Mouse (Mus musculus) hindbrain, embryonic 14.5 days (tissue): Measurements from ENCODE around the gene Hps1. TPM values are rescaled to one million over a fixed set of nuclear protein-coding genes. Genes with fewer than 3 reads are reported as not detected.
"Not testable (repeated sequence)": the region's sequence is repeated elsewhere in the genome, so short reads cannot be mapped to it uniquely, and the experiment has no call there.

Experiments
- ATAC-seq: fragments of 200-750 bp; cut with Nextera tagmentation; 2 replicates; pipeline ENCODE4 v1.8.0; 2017; ENCODE audit warnings: moderate number of reproducible peaks, mild to moderate bottlenecking, moderate TSS enrichment, moderate library complexity; ENCODE audit not compliant: low FRiP score
- DNase-seq: peaks from one replicate; pipeline ENCODE4 v3.0.0-alpha.2; 2015; ENCODE audit warnings: low spot score
- H3K27ac ChIP-seq: fragments of 300-500 bp; sonication (generic); 2 replicates; pipeline ENCODE4 v1.5.1; 2014; ENCODE audit warnings: mild to moderate bottlenecking, moderate library complexity
- H3K27me3 ChIP-seq: fragments of 300-500 bp; sonication (generic); 2 replicates; pipeline ENCODE4 v1.6.1; 2014; ENCODE audit warnings: mild to moderate bottlenecking, low read length, mixed read lengths; ENCODE audit not compliant: control insufficient read depth, insufficient read depth
- H3K36me3 ChIP-seq: fragments of 300-500 bp; sonication (generic); replicated peaks from 2 replicates; pipeline ENCODE4 v1.6.1; 2014; ENCODE audit not compliant: control insufficient read depth, insufficient read depth
- H3K4me1 ChIP-seq: fragments of 300-500 bp; sonication (generic); replicated peaks from 2 replicates; pipeline ENCODE4 v1.6.1; 2014; ENCODE audit warnings: antibody characterized with exemption, low read length, mixed read lengths; ENCODE audit not compliant: control insufficient read depth, insufficient read depth
- H3K4me2 ChIP-seq: fragments of 300-500 bp; sonication (generic); replicated peaks from 2 replicates; pipeline ENCODE4 v1.6.1; 2014; ENCODE audit warnings: mild to moderate bottlenecking, moderate library complexity
- H3K4me3 ChIP-seq: fragments of 300-500 bp; sonication (generic); replicated peaks from 2 replicates; pipeline ENCODE4 v1.5.1; 2014; ENCODE audit warnings: mild to moderate bottlenecking, low read length
- H3K9ac ChIP-seq: fragments of 300-500 bp; sonication (generic); 2 replicates; pipeline ENCODE4 v1.6.1; 2014
- H3K9me3 ChIP-seq: fragments of 300-500 bp; sonication (generic); 2 replicates; pipeline ENCODE4 v1.6.1; 2016; ENCODE audit warnings: low read length; ENCODE audit not compliant: control insufficient read depth
- WGBS: fragments of 180-500 bp; shearing (Covaris S2); extraction: QIAGEN DNeasy Blood & Tissue Kit; methylation state at CpG from one replicate; pipeline ENCODE4 v1.1.7; 2014; 5-methylcytosine and 5-hydroxymethylcytosine counted together
- polyA plus RNA-seq: library from polyadenylated mRNA; unstranded; fragments of >200 nt; fragmentation: Nextera tagmentation; extraction: Ambion mirVana; gene quantifications from 2 replicates; pipeline ENCODE4 v1.2.1, GENCODE M21; 2014

Gene Hps1
- polyA plus RNA-seq, 1 experiment from 2014 or later, result 10.0 TPM

- H3K4me2 ChIP-seq, result peak overlapping the region; percentile 81
- no peaks in the 10 kb centered on the region; the same call in 1 of the 2 replicates for H3K4me1 ChIP-seq
- H3K9me3 ChIP-seq, result no peaks in the 10 kb centered on the region
- H3K36me3 ChIP-seq, result no peaks in the 10 kb centered on the region
- H3K27ac ChIP-seq, result no peak overlapping the region
- ATAC-seq (peak; percentile 89), DNase-seq (peak; percentile 99)
- peak overlapping the region; percentile 53 for H3K9ac ChIP-seq
- 2% methylated on average over 31 of the region's 31 CpGs for WGBS
- peak overlapping the region; percentile 35 for H3K4me3 ChIP-seq
- no peaks in the 10 kb centered on the region for H3K27me3 ChIP-seq
These were observed 15.3 kb upstream of the Hps1 start for GRCm38 (mm10) chr19:42794914-42795613.

DNA sequence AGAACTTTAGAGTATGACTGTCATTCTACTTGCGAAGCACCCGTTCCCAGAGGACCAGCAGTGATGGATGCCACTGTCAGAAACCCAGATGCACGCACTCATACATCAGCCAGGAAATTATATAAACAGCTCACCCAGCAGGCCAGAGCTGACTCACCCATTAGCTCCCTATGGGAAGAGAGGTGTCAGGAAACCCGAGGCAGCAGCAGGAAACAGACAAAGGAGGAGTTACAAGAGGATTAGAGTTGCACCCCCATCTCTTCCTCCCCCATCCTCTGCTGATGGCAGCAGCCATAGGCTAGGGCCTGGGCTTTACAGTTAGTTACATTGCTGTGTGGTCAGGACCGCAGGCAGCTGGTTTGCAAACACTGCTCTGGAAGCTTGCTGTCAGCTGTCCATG is 8.5 kb upstream of the Hps1 start:
- WGBS, result 45% methylated on average over 5 of the region's 5 CpGs
- no peak for ATAC-seq
- no peaks in the 10 kb centered on the region for H3K9me3 ChIP-seq
- DNase-seq, result peak; percentile 45
- no peaks in the 10 kb centered on the region for H3K36me3 ChIP-seq
- no peak overlapping the region for H3K27ac ChIP-seq
- H3K27me3 ChIP-seq, result no peaks in the 10 kb centered on the region
- no peak overlapping the region for H3K4me2 ChIP-seq
- H3K9ac ChIP-seq, result no peak overlapping the region
- H3K4me1 ChIP-seq, result 0 out of 2 replicates have a peak, but pooled peaks cover 4% of the 10 kb centered on the region
- H3K4me3 ChIP-seq, result no peak overlapping the region

GRCm38 (mm10) chr19:42785562-42786220 is 5.9 kb upstream of the Hps1 start:
- no peaks in the 10 kb centered on the region for H3K27me3 ChIP-seq
- 0 out of 2 replicates have a peak, but pooled peaks cover 4% of the 10 kb centered on the region for H3K4me1 ChIP-seq
- ATAC-seq (no peak), DNase-seq (no peak)
- peak overlapping the region; percentile 43 for H3K27ac ChIP-seq
- no peak overlapping the region for H3K4me3 ChIP-seq
- H3K4me2 ChIP-seq, result no peak overlapping the region; the same call in 1 of the 2 replicates
- no peaks in the 10 kb centered on the region for H3K9me3 ChIP-seq
- WGBS, result 35% methylated on average over 8 of the region's 8 CpGs
- no peaks in the 10 kb centered on the region for H3K36me3 ChIP-seq
- H3K9ac ChIP-seq, result no peak overlapping the region

GRCm38 (mm10) chr19:42785129-42785528 is 5.4 kb upstream of the Hps1 start:
- Histone ChIP-seq H3K27me3 (no peaks in the 10 kb centered on the region), H3K36me3 (no peaks in the 10 kb centered on the region), H3K9me3 (no peaks in the 10 kb centered on the region), H3K4me3 (no peak overlapping the region), H3K4me2 (no peak overlapping the region), H3K27ac (peak overlapping the region; percentile 43), H3K9ac (no peak overlapping the region), H3K4me1 (0 out of 2 replicates have a peak, but pooled peaks cover 4% of the 10 kb centered on the region)
- WGBS, result 42% methylated on average over 2 of the region's 2 CpGs
- ATAC-seq, result no peak
- DNase-seq, result no peak

- not testable (repeated sequence) for ATAC-seq, DNase-seq, H3K9me3 ChIP-seq, H3K27me3 ChIP-seq, H3K36me3 ChIP-seq, H3K4me1 ChIP-seq
- Histone ChIP-seq H3K27ac (peak overlapping the region; percentile 93), H3K9ac (peak overlapping the region; percentile 69), H3K4me2 (peak overlapping the region; percentile 70), H3K4me3 (peak overlapping the region; percentile 59)
- 62% methylated on average over 7 of the region's 7 CpGs for WGBS
These were observed 369 bp upstream of the Hps1 start for GRCm38 (mm10) chr19:42780156-42780538.

GRCm38 (mm10) chr19:42777801-42778200 is 2.0 kb downstream of the Hps1 start:
- DNase-seq (no peak), ATAC-seq (no peak)
- Histone ChIP-seq H3K36me3 (no peaks in the 10 kb centered on the region), H3K4me2 (no peak overlapping the region), H3K27me3 (no peaks in the 10 kb centered on the region), H3K9me3 (no peaks in the 10 kb centered on the region), H3K9ac (no peak overlapping the region), H3K4me3 (no peak overlapping the region), H3K4me1 (peaks cover 8% of the 10 kb centered on the region; the same call in 1 of the 2 replicates), H3K27ac (no peak overlapping the region)
- 82% methylated on average over 5 of the region's 5 CpGs for WGBS

- Histone ChIP-seq H3K4me3 (no peak overlapping the region), H3K27me3 (no peaks in the 10 kb centered on the region), H3K4me2 (no peak overlapping the region), H3K36me3 (no peaks in the 10 kb centered on the region), H3K9ac (no peak overlapping the region), H3K9me3 (no peaks in the 10 kb centered on the region), H3K27ac (no peak overlapping the region), H3K4me1 (peaks cover 8% of the 10 kb centered on the region; the same call in 1 of the 2 replicates)
- WGBS, result 100% methylated on average over 1 of the region's 1 CpGs
- no peak for ATAC-seq
- no peak for DNase-seq
These were observed 3.0 kb downstream of the Hps1 start for GRCm38 (mm10) chr19:42776813-42777212.

DNA sequence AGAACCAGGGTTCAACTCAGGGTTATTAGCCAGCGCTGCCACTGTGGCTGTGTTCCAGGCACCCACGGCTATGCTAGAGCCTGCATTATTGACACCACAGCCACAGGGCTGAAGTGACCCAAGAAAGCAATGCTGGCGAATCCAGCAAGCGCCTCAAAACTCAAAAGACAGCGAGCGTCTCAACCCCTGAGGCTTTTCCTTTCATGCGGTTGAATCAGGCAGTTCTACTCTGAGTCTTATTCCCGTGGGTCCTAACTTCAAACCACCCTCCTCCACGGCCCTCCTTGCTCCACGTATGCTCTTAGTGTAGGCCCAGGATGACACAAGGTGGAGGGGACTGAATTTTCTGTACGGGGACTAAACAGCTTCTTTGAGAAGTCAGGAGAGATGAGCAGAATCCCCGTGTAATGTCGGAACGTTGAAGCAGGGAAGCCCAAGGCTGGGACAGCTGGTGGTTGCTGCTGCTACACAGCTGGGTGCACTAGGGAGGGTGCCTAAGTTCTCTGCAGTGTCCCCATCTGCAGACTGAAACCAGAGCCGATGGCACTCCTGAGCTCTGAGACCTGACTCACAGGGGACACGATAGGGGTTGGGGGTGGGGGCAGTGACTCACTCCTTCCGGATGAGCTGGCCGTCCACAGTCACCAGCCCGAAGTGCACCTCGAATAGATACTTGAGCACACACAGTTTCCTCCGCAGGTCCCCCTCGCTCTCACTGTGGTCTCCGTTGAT is 9.5 kb downstream of the Hps1 start:
- Histone ChIP-seq H3K9me3 (no peaks in the 10 kb centered on the region), H3K9ac (no peak overlapping the region), H3K36me3 (peaks cover 10% of the 10 kb centered on the region; the same call in 1 of the 2 replicates), H3K4me1 (no peaks in the 10 kb centered on the region), H3K4me3 (no peak overlapping the region), H3K27ac (no peak overlapping the region), H3K27me3 (no peaks in the 10 kb centered on the region), H3K4me2 (no peak overlapping the region)
- ATAC-seq (no peak), DNase-seq (no peak)
- 83% methylated on average over 23 of the region's 23 CpGs for WGBS

- peaks cover 10% of the 10 kb centered on the region; the same call in 1 of the 2 replicates for H3K36me3 ChIP-seq
- 96% methylated on average over 10 of the region's 10 CpGs for WGBS
- ATAC-seq (no peak), DNase-seq (no peak)
- H3K4me2 ChIP-seq, result no peak overlapping the region
- H3K27ac ChIP-seq, result no peak overlapping the region
- no peak overlapping the region for H3K9ac ChIP-seq
- H3K27me3 ChIP-seq, result no peaks in the 10 kb centered on the region
- no peaks in the 10 kb centered on the region for H3K9me3 ChIP-seq
- no peaks in the 10 kb centered on the region for H3K4me1 ChIP-seq
- no peak overlapping the region for H3K4me3 ChIP-seq
These were observed 10.1 kb downstream of the Hps1 start for GRCm38 (mm10) chr19:42769648-42770047.
